8 mouse cellular contexts compared by ENCODE assay signal in genomic region chr17:86168231-86168981, GRCm38 (mm10). TPM values are rescaled to one million over a fixed set of nuclear protein-coding genes. Genes with fewer than 3 reads are reported as not detected.
A peak's percentile ranks its signal among the peaks of the same experiment; 100 is the strongest.
DNase-seq lines count a peak whose midpoint lies in the region; ATAC-seq and TF ChIP-seq lines count a peak whose summit lies in the region.

No protein-coding gene starts in this region.

- ATAC-seq in Patski: peak; percentile 2
- ATAC-seq in embryonic facial prominence, embryonic 12.5 days (ENCODE audit: insufficient number of reproducible peaks, insufficient read depth, low FRiP score, low TSS enrichment): no peak
- ATAC-seq in heart, embryonic 12.5 days (ENCODE audit: insufficient number of reproducible peaks, low FRiP score): peak; percentile 20; the same call in 1 of the 2 replicates
- ATAC-seq in kidney, postnatal 0 days (replicated peaks; ENCODE audit: low FRiP score, low read depth): no peak
- peak; percentile 3; the same call in 1 of the 2 replicates for ATAC-seq in lung, embryonic 15.5 days (ENCODE audit: borderline replicate concordance, extremely low read depth, low FRiP score, low TSS enrichment)
- no peak for ATAC-seq in erythroid progenitor cell, adult 5-6 weeks (replicated peaks; ENCODE audit: low FRiP score, poor library complexity, severe bottlenecking)

- CTCF ChIA-PET in Patski (lab: Charles Lee): interaction anchor here (1.9 kb wide), 1 partner anchor 276 kb away, joined by 5 read pairs; no protein-coding TSS in a partner anchor

- under 1% methylated on average over 64 of the region's 64 CpGs for WGBS in embryonic facial prominence, embryonic 12.5 days
- WGBS in heart, embryonic 12.5 days: under 1% methylated on average over 60 of the region's 64 CpGs
- WGBS in kidney, postnatal 0 days: under 1% methylated on average over 63 of the region's 64 CpGs
- under 1% methylated on average over 64 of the region's 64 CpGs for whole genome bisulfite sequencing in lung, embryonic 15.5 days

- peak; percentile 49 for DNase-seq in CD4-positive helper T cell, adult 2 months (ENCODE audit: low read depth, low spot score)
- DNase-seq in Patski (ENCODE audit: low read depth, low spot score): no peak
- no peak for DNase-seq in kidney, postnatal 0 days (ENCODE audit: low spot score)
- DNase-seq in retina, embryonic 14.5 days (ENCODE audit: low spot score): peak; percentile 44

- H3K9me3 ChIP-seq in embryonic facial prominence, embryonic 12.5 days: no peaks in the 10 kb centered on the region
- no peaks in the 10 kb centered on the region for H3K9me3 ChIP-seq in heart, embryonic 12.5 days (replicated peaks)
- no peaks in the 10 kb centered on the region for H3K9me3 ChIP-seq in kidney, postnatal 0 days (replicated peaks; ENCODE audit: low read length)
- no peaks in the 10 kb centered on the region for H3K9me3 ChIP-seq in lung, embryonic 15.5 days

- H3K27me3 ChIP-seq in Patski: no peaks in the 10 kb centered on the region
- no peaks in the 10 kb centered on the region for H3K27me3 ChIP-seq in embryonic facial prominence, embryonic 12.5 days
- no peaks in the 10 kb centered on the region for H3K27me3 ChIP-seq in heart, embryonic 12.5 days (replicated peaks)
- no peaks in the 10 kb centered on the region for H3K27me3 ChIP-seq in kidney, postnatal 0 days (ENCODE audit: insufficient read depth, low read length)
- no peaks in the 10 kb centered on the region for H3K27me3 ChIP-seq in lung, embryonic 15.5 days

- H3K4me2 ChIP-seq in embryonic facial prominence, embryonic 12.5 days (replicated peaks): peak overlapping the region; percentile 92
- peak overlapping the region; percentile 97 for H3K4me2 ChIP-seq in heart, embryonic 12.5 days
- peak overlapping the region; percentile 95 for H3K4me2 ChIP-seq in kidney, postnatal 0 days (ENCODE audit: low read length)
- peak overlapping the region; percentile 97 for H3K4me2 ChIP-seq in lung, embryonic 15.5 days

- TF ChIP-seq CTCF in Patski (IDR thresholded peaks at IDR 0.05): no peak
- 0 out of 2 replicates have a peak, but pooled peaks have one; percentile 4 for TF ChIP-seq CTCF in kidney, postnatal 0 days (IDR thresholded peaks at IDR 0.05; ENCODE audit: low read depth)

- peak overlapping the region; percentile 97 for H3K27ac ChIP-seq in embryonic facial prominence, embryonic 12.5 days
- H3K27ac ChIP-seq in heart, embryonic 12.5 days (ENCODE audit: poor library complexity, severe bottlenecking): peak overlapping the region; percentile 99
- H3K27ac ChIP-seq in kidney, postnatal 0 days: peak overlapping the region; percentile 99; the same call in 1 of the 2 replicates
- H3K27ac ChIP-seq in lung, embryonic 15.5 days: peak overlapping the region; percentile 97

- no peaks in the 10 kb centered on the region for H3K36me3 ChIP-seq in embryonic facial prominence, embryonic 12.5 days
- H3K36me3 ChIP-seq in heart, embryonic 12.5 days: peaks cover 10% of the 10 kb centered on the region
- 0 out of 2 replicates have a peak, but pooled peaks cover 4% of the 10 kb centered on the region for H3K36me3 ChIP-seq in kidney, postnatal 0 days (ENCODE audit: insufficient read depth, low read length)
- H3K36me3 ChIP-seq in lung, embryonic 15.5 days: no peaks in the 10 kb centered on the region

- POLR2A ChIA-PET in Patski (lab: Charles Lee): interaction anchor here (0.6 kb wide), 1 partner anchor 285 kb away, joined by 3 read pairs; no protein-coding TSS in a partner anchor

- peak overlapping the region; percentile 73 for H3K4me3 ChIP-seq in embryonic facial prominence, embryonic 12.5 days
- peak overlapping the region; percentile 85 for H3K4me3 ChIP-seq in heart, embryonic 12.5 days
- peak overlapping the region; percentile 83 for H3K4me3 ChIP-seq in kidney, postnatal 0 days (replicated peaks; ENCODE audit: low read depth, low read length)
- H3K4me3 ChIP-seq in lung, embryonic 15.5 days: peak overlapping the region; percentile 74

- H3K4me1 ChIP-seq in embryonic facial prominence, embryonic 12.5 days: peaks cover 28% of the 10 kb centered on the region
- peaks cover 49% of the 10 kb centered on the region for H3K4me1 ChIP-seq in heart, embryonic 12.5 days (replicated peaks)
- peaks cover 15% of the 10 kb centered on the region for H3K4me1 ChIP-seq in kidney, postnatal 0 days (replicated peaks; ENCODE audit: insufficient read depth, low read length)
- peaks cover 38% of the 10 kb centered on the region for H3K4me1 ChIP-seq in lung, embryonic 15.5 days

- in situ Hi-C loops in Patski (cut with MboI; ENCODE audit: low pct_unique_long_range_greater_than_20kb): loop anchor here (5.0 to 10.0 kb wide), 3 partner anchors 124 to 736 kb away; no protein-coding TSS in a partner anchor

- H3K9ac ChIP-seq in embryonic facial prominence, embryonic 12.5 days: peak overlapping the region; percentile 80
- peak overlapping the region; percentile 92 for H3K9ac ChIP-seq in heart, embryonic 12.5 days
- peak overlapping the region; percentile 92 for H3K9ac ChIP-seq in kidney, postnatal 0 days (ENCODE audit: low read depth, low read length)
- peak overlapping the region; percentile 88 for H3K9ac ChIP-seq in lung, embryonic 15.5 days

RNA-seq across cellular contexts. Expression of gene Prkce, which starts 0.8 kb away (rescaled TPM):
- polyA plus RNA-seq in Patski (2021): 6.6 TPM
- 9.8 and 11.2 TPM in 2 replicates for polyA plus RNA-seq in embryonic facial prominence, embryonic 12.5 days (2016; fragmentation: Nextera tagmentation; extraction: Ambion mirVana)
- 12.0 and 14.6 TPM in 2 replicates for polyA plus RNA-seq in heart, embryonic 12.5 days (2016; fragmentation: Nextera tagmentation; extraction: Ambion mirVana)
- 5.8 and 6.0 TPM in 2 replicates for polyA plus RNA-seq in kidney, postnatal 0 days (2015; fragmentation: Nextera tagmentation; extraction: Ambion mirVana)
- 6.6 and 6.7 TPM in 2 replicates for polyA plus RNA-seq in lung, embryonic 15.5 days (2015; fragmentation: Nextera tagmentation; extraction: Ambion mirVana)
- 2.9 and 4.0 TPM in 2 replicates for total RNA-seq in erythroid progenitor cell, adult 5-6 weeks (2015; ENCODE audit: low replicate concordance)
- 0.30 and 4.1 TPM in 2 replicates for total RNA-seq in erythroid progenitor cell, adult 5-6 weeks (2017; ENCODE audit: low replicate concordance)

RNA-seq across cellular contexts. Expression of gene Srbd1, which starts 23.4 kb away (rescaled TPM):
- polyA plus RNA-seq in Patski (2021): 20.3 TPM
- polyA plus RNA-seq in embryonic facial prominence, embryonic 12.5 days (2016; fragmentation: Nextera tagmentation; extraction: Ambion mirVana): 19.9 and 24.2 TPM in 2 replicates
- 13.1 and 14.0 TPM in 2 replicates for polyA plus RNA-seq in heart, embryonic 12.5 days (2016; fragmentation: Nextera tagmentation; extraction: Ambion mirVana)
- polyA plus RNA-seq in kidney, postnatal 0 days (2015; fragmentation: Nextera tagmentation; extraction: Ambion mirVana): 8.0 and 11.2 TPM in 2 replicates
- 15.2 and 16.8 TPM in 2 replicates for polyA plus RNA-seq in lung, embryonic 15.5 days (2015; fragmentation: Nextera tagmentation; extraction: Ambion mirVana)
- total RNA-seq in erythroid progenitor cell, adult 5-6 weeks (2015; ENCODE audit: low replicate concordance): 39.8 and 50.8 TPM in 2 replicates
- 67.0 and 82.8 TPM in 2 replicates for total RNA-seq in erythroid progenitor cell, adult 5-6 weeks (2017; ENCODE audit: low replicate concordance)

Comparison
In these comparisons a context has a peak if more than half of its experiments do, and no peak if none do; other contexts are left out.
1. DNase-seq: peak in CD4-positive helper T cell, adult 2 months (single experiment) and retina, embryonic 14.5 days (single experiment); none in Patski (single experiment) and kidney, postnatal 0 days (single experiment).
2. ATAC-seq: peak in Patski (single experiment), heart, embryonic 12.5 days (single experiment) and lung, embryonic 15.5 days (single experiment); none in embryonic facial prominence, embryonic 12.5 days (single experiment), kidney, postnatal 0 days (single experiment) and erythroid progenitor cell, adult 5-6 weeks (single experiment).
3. Peak in every context shown above with its lines, with median percentiles within 50 percentile points of each other: H3K27ac ChIP-seq, H3K4me2 ChIP-seq, H3K4me3 ChIP-seq and H3K9ac ChIP-seq.